Mouse (Mus musculus): Measurements from ENCODE around the gene Fstl3. TPM values are rescaled to one million over a fixed set of nuclear protein-coding genes. Genes with fewer than 3 reads are reported as not detected.

Fstl3 gene
- polyA plus RNA-seq, 1 experiment: 1.8 TPM

DNA sequence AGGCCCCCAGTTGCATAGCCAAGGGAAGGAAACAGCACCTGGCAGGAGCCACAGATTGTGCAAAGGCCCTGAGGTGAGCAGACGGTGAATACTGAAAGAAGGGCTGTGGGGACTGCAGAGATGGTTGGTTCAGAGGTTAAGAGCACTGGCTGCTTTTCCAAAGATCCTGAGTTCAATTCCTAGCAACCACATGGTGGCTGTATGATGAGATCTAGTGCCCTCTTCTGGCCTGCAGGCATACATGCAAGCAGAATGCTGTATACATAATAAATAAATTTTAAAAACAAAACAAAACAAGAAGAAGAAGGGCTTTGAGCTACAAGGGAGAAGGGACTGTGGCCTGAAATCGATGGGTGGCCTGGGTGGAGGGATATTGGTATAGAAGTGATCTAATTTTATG is 40.0 kb downstream of the Fstl3 start:
- Histone ChIP-seq H3K4me3 (replicated peaks; ENCODE audit: control insufficient read depth, low read depth, low read length) (no peak overlapping the region), H3K4me1 (ENCODE audit: control insufficient read depth, insufficient read depth, low read length) (no peaks in the 10 kb centered on the region), H3K27ac (ENCODE audit: control insufficient read depth, insufficient read depth, low read depth, low read length, poor library complexity) (no peak overlapping the region)
- WGBS: 53% methylated on average over 2 of the region's 2 CpGs
- no peak for TF ChIP-seq POLR2A (IDR thresholded peaks at IDR 0.05; ENCODE audit: borderline replicate concordance, control insufficient read depth, low read depth, low read length)
- TF ChIP-seq CTCF (IDR thresholded peaks at IDR 0.05; ENCODE audit: control insufficient read depth, insufficient read depth, low read length): no peak

GRCm38 (mm10) chr10:79818225-79818624 is 41.2 kb downstream of the Fstl3 start:
- Histone ChIP-seq H3K4me1 (ENCODE audit: control insufficient read depth, insufficient read depth, low read length) (no peaks in the 10 kb centered on the region), H3K4me3 (replicated peaks; ENCODE audit: control insufficient read depth, low read depth, low read length) (no peak overlapping the region), H3K27ac (ENCODE audit: control insufficient read depth, insufficient read depth, low read depth, low read length, poor library complexity) (no peak overlapping the region)
- TF ChIP-seq CTCF (IDR thresholded peaks at IDR 0.05; ENCODE audit: control insufficient read depth, insufficient read depth, low read length): no peak
- TF ChIP-seq POLR2A (IDR thresholded peaks at IDR 0.05; ENCODE audit: borderline replicate concordance, control insufficient read depth, low read depth, low read length): no peak
- 73% methylated on average over 4 of the region's 4 CpGs for WGBS

- 91% methylated on average over 17 of the region's 17 CpGs for WGBS
These were observed 42.5 kb downstream of the Fstl3 start for GRCm38 (mm10) chr10:79819606-79820005.

GRCm38 (mm10) chr10:79820277-79820676 is 43.2 kb downstream of the Fstl3 start:
- Histone ChIP-seq H3K4me1 (ENCODE audit: control insufficient read depth, insufficient read depth, low read length) (no peaks in the 10 kb centered on the region; the same call in 1 of the 2 replicates), H3K4me3 (replicated peaks; ENCODE audit: control insufficient read depth, low read depth, low read length) (no peak overlapping the region), H3K27ac (ENCODE audit: control insufficient read depth, insufficient read depth, low read depth, low read length, poor library complexity) (no peak overlapping the region; the same call in 1 of the 2 replicates)
- 75% methylated on average over 8 of the region's 8 CpGs for WGBS
- no peak for TF ChIP-seq CTCF (IDR thresholded peaks at IDR 0.05; ENCODE audit: control insufficient read depth, insufficient read depth, low read length)
- TF ChIP-seq POLR2A (IDR thresholded peaks at IDR 0.05; ENCODE audit: borderline replicate concordance, control insufficient read depth, low read depth, low read length): no peak

More at GRCm38 (mm10) chr10:79819606-79820005, 42.5 kb downstream of the Fstl3 start:
- Histone ChIP-seq H3K4me3 (replicated peaks; ENCODE audit: control insufficient read depth, low read depth, low read length) (no peak overlapping the region), H3K27ac (ENCODE audit: control insufficient read depth, insufficient read depth, low read depth, low read length, poor library complexity) (no peak overlapping the region; the same call in 1 of the 2 replicates), H3K4me1 (ENCODE audit: control insufficient read depth, insufficient read depth, low read length) (no peaks in the 10 kb centered on the region; the same call in 1 of the 2 replicates)
- TF ChIP-seq POLR2A (IDR thresholded peaks at IDR 0.05; ENCODE audit: borderline replicate concordance, control insufficient read depth, low read depth, low read length) (no peak), CTCF (IDR thresholded peaks at IDR 0.05; ENCODE audit: control insufficient read depth, insufficient read depth, low read length) (no peak)

GRCm38 (mm10) chr10:79820782-79821181 is 43.7 kb downstream of the Fstl3 start, which contains the start of gene Misp:
Gene Misp (plus strand): TSS chr10:79820989.
- TF ChIP-seq CTCF (IDR thresholded peaks at IDR 0.05; ENCODE audit: control insufficient read depth, insufficient read depth, low read length) (no peak), POLR2A (IDR thresholded peaks at IDR 0.05; ENCODE audit: borderline replicate concordance, control insufficient read depth, low read depth, low read length) (no peak)
- no peak within 1 kb of the TSS for H3K4me3 ChIP-seq (replicated peaks; ENCODE audit: control insufficient read depth, low read depth, low read length)
- no peak within 1 kb of the TSS; the same call in 1 of the 2 replicates for H3K27ac ChIP-seq (ENCODE audit: control insufficient read depth, insufficient read depth, low read depth, low read length, poor library complexity)
- H3K4me1 ChIP-seq (ENCODE audit: control insufficient read depth, insufficient read depth, low read length): no peaks in the 10 kb centered on the region; the same call in 1 of the 2 replicates
- WGBS: 61% methylated on average over 11 of the region's 11 CpGs

DNA sequence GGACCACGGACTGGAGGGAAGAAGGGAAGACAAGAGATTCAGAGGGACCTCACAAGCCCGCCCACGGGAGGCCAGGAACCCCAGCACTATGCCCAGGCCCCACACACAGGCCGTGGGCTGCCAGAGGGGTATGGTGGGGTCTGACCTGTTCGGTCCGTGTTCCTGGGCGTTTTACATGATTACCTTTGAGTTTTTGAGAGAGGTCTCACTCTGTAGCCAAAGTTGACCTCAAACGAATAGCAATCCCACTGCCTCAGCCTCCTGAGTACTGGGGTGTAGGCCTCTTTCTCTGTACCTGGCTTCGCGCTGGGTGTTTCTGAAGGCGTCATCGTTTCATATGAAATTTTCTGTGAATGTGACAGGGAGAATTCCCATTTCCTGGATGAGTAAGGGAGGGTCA is 44.7 kb downstream of the Fstl3 start:
- H3K4me1 ChIP-seq (ENCODE audit: control insufficient read depth, insufficient read depth, low read length): no peaks in the 10 kb centered on the region; the same call in 1 of the 2 replicates
- 89% methylated on average over 12 of the region's 12 CpGs for WGBS
- no peak overlapping the region for H3K27ac ChIP-seq (ENCODE audit: control insufficient read depth, insufficient read depth, low read depth, low read length, poor library complexity)
- no peak for TF ChIP-seq CTCF (IDR thresholded peaks at IDR 0.05; ENCODE audit: control insufficient read depth, insufficient read depth, low read length)
- TF ChIP-seq POLR2A (IDR thresholded peaks at IDR 0.05; ENCODE audit: borderline replicate concordance, control insufficient read depth, low read depth, low read length): no peak
- H3K4me3 ChIP-seq (replicated peaks; ENCODE audit: control insufficient read depth, low read depth, low read length): no peak overlapping the region

DNA sequence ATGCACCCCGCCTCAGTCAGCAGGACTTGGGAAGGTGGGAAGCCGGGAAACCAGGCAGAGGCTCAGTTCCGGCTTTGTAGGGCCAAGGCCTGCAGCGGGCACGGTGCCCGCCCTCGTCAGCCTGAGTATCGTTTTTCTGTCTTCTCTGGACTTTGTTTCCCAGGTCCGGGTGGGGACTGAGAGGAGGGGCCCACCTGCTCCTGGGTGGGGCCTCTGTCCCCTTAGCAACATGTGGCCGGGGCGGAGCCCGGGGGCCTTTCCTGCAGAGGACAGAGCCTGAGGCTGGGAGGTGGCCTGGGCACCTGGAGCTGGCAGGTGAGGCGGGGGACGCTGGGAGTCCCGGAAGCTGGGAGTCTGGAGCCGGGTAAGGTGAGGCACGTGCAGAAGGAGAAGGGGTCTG is 45.3 kb downstream of the Fstl3 start:
- H3K27ac ChIP-seq (ENCODE audit: control insufficient read depth, insufficient read depth, low read depth, low read length, poor library complexity): no peak overlapping the region
- TF ChIP-seq CTCF (IDR thresholded peaks at IDR 0.05; ENCODE audit: control insufficient read depth, insufficient read depth, low read length) (no peak), POLR2A (IDR thresholded peaks at IDR 0.05; ENCODE audit: borderline replicate concordance, control insufficient read depth, low read depth, low read length) (no peak)
- WGBS: 82% methylated on average over 17 of the region's 17 CpGs
- no peaks in the 10 kb centered on the region; the same call in 1 of the 2 replicates for H3K4me1 ChIP-seq (ENCODE audit: control insufficient read depth, insufficient read depth, low read length)
- H3K4me3 ChIP-seq (replicated peaks; ENCODE audit: control insufficient read depth, low read depth, low read length): no peak overlapping the region

DNA sequence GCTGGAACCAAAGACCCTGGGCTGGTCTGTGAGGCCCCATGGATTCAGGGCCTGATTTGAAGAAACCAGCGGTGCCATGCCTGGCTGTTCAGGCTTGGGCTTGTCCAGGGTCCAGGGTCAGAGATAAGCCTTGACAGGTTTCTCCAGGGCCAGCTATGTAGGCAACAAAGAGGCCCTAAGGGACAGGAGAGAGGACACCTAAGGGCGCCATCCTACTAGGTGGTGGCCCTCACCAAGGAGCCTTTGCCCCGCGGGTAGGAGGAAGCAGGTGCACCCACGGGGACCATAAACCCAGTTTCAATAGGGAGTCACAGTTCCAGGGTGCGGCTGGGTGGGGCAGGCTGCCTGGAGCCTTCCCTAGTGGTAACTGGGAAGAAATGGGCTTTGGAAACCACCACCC is 45.9 kb downstream of the Fstl3 start:
- Histone ChIP-seq H3K27ac (ENCODE audit: control insufficient read depth, insufficient read depth, low read depth, low read length, poor library complexity) (no peak overlapping the region), H3K4me1 (ENCODE audit: control insufficient read depth, insufficient read depth, low read length) (no peaks in the 10 kb centered on the region; the same call in 1 of the 2 replicates), H3K4me3 (replicated peaks; ENCODE audit: control insufficient read depth, low read depth, low read length) (no peak overlapping the region)
- 47% methylated on average over 6 of the region's 6 CpGs for WGBS
- TF ChIP-seq POLR2A (IDR thresholded peaks at IDR 0.05; ENCODE audit: borderline replicate concordance, control insufficient read depth, low read depth, low read length): no peak

DNA sequence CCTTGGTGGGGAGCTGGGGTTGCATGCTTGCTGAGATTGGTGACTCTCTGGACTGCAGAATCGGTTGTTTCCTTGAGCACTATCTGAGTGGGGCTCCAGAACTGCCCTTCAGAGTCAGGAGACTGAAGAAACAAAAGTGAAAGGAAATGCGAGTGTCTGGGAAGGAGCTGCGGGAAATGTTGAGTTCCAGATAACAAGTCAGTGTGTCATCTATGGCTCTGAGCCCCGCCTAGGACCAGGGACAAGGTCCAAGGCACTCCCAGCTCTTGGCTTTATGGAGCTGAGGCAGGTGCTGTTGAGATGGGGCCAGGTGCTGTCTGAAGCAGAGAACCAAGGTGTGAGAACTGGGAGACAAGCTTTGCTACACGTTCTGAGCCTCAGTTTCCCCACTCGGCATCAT is 47.3 kb downstream of the Fstl3 start:
- H3K4me3 ChIP-seq (replicated peaks; ENCODE audit: control insufficient read depth, low read depth, low read length): no peak overlapping the region
- peak overlapping the region; percentile 14; the same call in 1 of the 2 replicates for H3K27ac ChIP-seq (ENCODE audit: control insufficient read depth, insufficient read depth, low read depth, low read length, poor library complexity)
- TF ChIP-seq POLR2A (IDR thresholded peaks at IDR 0.05; ENCODE audit: borderline replicate concordance, control insufficient read depth, low read depth, low read length): no peak
- no peak for TF ChIP-seq CTCF (IDR thresholded peaks at IDR 0.05; ENCODE audit: control insufficient read depth, insufficient read depth, low read length)
- 23% methylated on average over 6 of the region's 6 CpGs for WGBS
- no peaks in the 10 kb centered on the region; the same call in 1 of the 2 replicates for H3K4me1 ChIP-seq (ENCODE audit: control insufficient read depth, insufficient read depth, low read length)
